Mouse (Mus musculus) ES-Bruce4 (cell line): ENCODE results near the gene Bcl7a.

ENCODE experiments used
- CTCF ChIP-seq: IDR thresholded peaks from one replicate; pipeline ENCODE4 v1.8.1; 2011; ENCODE audit warnings: low read depth, low read length
- EP300 ChIP-seq: IDR thresholded peaks from 2 replicates; pipeline ENCODE4 v1.6.1; 2011; ENCODE audit warnings: low read depth, low read length; ENCODE audit not compliant: insufficient read depth
- POLR2A ChIP-seq: IDR thresholded peaks from one replicate; pipeline ENCODE4 v1.8.1; 2011; ENCODE audit warnings: low read length; ENCODE audit not compliant: insufficient read depth

DNA sequence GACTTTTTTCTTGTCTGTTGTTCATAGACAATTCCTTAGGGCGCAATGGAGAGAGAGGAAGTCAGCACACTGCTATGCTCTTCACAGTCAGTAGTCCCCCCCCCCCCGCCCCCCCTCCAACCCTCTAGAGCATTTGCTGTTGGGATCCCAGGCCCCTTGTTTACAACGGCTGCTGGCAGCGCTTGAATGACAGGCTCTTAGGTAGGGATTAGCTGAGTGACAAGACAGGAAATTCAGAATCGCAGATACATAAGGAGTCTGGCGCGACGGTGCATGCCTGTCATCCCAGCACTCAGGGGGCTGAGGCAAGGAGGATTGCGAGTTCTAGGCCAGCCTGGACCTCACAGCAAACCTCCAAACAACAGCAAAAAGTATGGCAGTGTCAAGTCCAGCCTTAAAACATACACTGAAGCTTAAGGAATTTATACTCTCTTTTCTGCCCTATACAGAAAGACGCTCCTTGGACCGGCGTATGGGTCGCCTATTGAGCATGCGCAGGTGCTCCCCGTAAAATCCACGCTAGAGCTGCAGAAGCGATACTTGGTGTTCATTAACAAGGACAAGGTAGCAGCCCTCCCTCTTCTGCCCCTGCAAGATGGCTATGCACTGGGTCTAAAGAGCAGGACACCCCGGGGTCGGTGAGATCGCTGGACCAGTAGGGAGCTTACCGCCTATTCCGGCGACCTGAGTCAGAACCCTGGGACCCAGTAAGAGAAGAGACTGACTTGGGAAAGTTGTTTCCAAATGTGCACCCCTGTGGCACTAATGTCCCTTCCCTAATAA, 46.5 kb upstream of the Bcl7a start:
- TF ChIP-seq EP300 (no peak), CTCF (no peak), POLR2A (no peak)
